Mouse (Mus musculus) T-helper 17 cell (primary cell): ENCODE measurements around the gene Helz.

Experiments used
- in situ Hi-C, 2 experiments: fragments of 300-600 bp; cut with MboI, MseI; formaldehyde crosslinking; loops; 1 replicate in 1 of 2; 2 replicates in 1 of 2; pipeline ENCODE4 v1.15.1; 2025; ENCODE audit warnings: high pct_unique_total_duplicates in 2 of 2

Gene Helz

GRCm38 (mm10) chr11:107605694-107606093, 58.0 kb downstream of the Helz start:
- in situ Hi-C loops = no loop called here

GRCm38 (mm10) chr11:107613906-107614305, 66.2 kb downstream of the Helz start:
- in situ Hi-C loops = no loop called here

GRCm38 (mm10) chr11:107615696-107616095, 68.0 kb downstream of the Helz start:
- in situ Hi-C loops = no loop called here

GRCm38 (mm10) chr11:107617976-107618375, 70.2 kb downstream of the Helz start:
- in situ Hi-C loops = no loop called here

GRCm38 (mm10) chr11:107624661-107625060, 76.9 kb downstream of the Helz start:
- in situ Hi-C loops = loop anchor here in 1 of 2 experiments (5.0 kb wide), 1 partner anchor 228 kb away; no protein-coding TSS in a partner anchor

GRCm38 (mm10) chr11:107625746-107626145, 78.0 kb downstream of the Helz start:
- in situ Hi-C loops = loop anchor here in 1 of 2 experiments (5.0 kb wide), 1 partner anchor 227 kb away; no protein-coding TSS in a partner anchor

- in situ Hi-C loops = loop anchor here in 1 of 2 experiments (5.0 kb wide), 1 partner anchor 223 kb away; no protein-coding TSS in a partner anchor
Measured at GRCm38 (mm10) chr11:107629504-107629903, 81.8 kb downstream of the Helz start.

GRCm38 (mm10) chr11:107629951-107630350, 82.2 kb downstream of the Helz start:
- in situ Hi-C loops = loop anchor here in 1 of 2 experiments (5.0 kb wide), 1 partner anchor 222 kb away; no protein-coding TSS in a partner anchor

- in situ Hi-C loops = no loop called here
Measured at GRCm38 (mm10) chr11:107631124-107631523, 83.4 kb downstream of the Helz start.

GRCm38 (mm10) chr11:107633563-107634146, 85.9 kb downstream of the Helz start:
- in situ Hi-C loops = no loop called here

GRCm38 (mm10) chr11:107638137-107638536, 90.4 kb downstream of the Helz start:
- in situ Hi-C loops = no loop called here

GRCm38 (mm10) chr11:107639657-107640056, 91.9 kb downstream of the Helz start:
- in situ Hi-C loops = loop anchor here in 1 of 2 experiments (10.0 kb wide), 1 partner anchor 835 kb away; no protein-coding TSS in a partner anchor

GRCm38 (mm10) chr11:107644461-107644860, 96.7 kb downstream of the Helz start:
- in situ Hi-C loops = loop anchor here in 1 of 2 experiments (10.0 kb wide), 1 partner anchor 840 kb away; no protein-coding TSS in a partner anchor

GRCm38 (mm10) chr11:107647330-107647729, 99.6 kb downstream of the Helz start:
- in situ Hi-C loops = loop anchor here in 1 of 2 experiments (10.0 kb wide), 1 partner anchor 843 kb away; no protein-coding TSS in a partner anchor

GRCm38 (mm10) chr11:107648668-107649067, 100.9 kb downstream of the Helz start:
- in situ Hi-C loops = loop anchor here in 1 of 2 experiments (10.0 kb wide), 1 partner anchor 844 kb away; no protein-coding TSS in a partner anchor

- in situ Hi-C loops = loop anchor here in 1 of 2 experiments (10.0 kb wide), 1 partner anchor 845 kb away; no protein-coding TSS in a partner anchor
Measured at GRCm38 (mm10) chr11:107649458-107649857, 101.7 kb downstream of the Helz start.

GRCm38 (mm10) chr11:107650422-107651051, 102.8 kb downstream of the Helz start:
- in situ Hi-C loops = no loop called here

GRCm38 (mm10) chr11:107651391-107651790, 103.7 kb downstream of the Helz start:
- in situ Hi-C loops = no loop called here

- in situ Hi-C loops = no loop called here
Measured at GRCm38 (mm10) chr11:107652137-107652536, 104.4 kb downstream of the Helz start.

GRCm38 (mm10) chr11:107655538-107655937, 107.8 kb downstream of the Helz start:
- in situ Hi-C loops = no loop called here

GRCm38 (mm10) chr11:107657117-107657516, 109.4 kb downstream of the Helz start:
- in situ Hi-C loops = no loop called here

- in situ Hi-C loops = no loop called here
Measured at GRCm38 (mm10) chr11:107660452-107660851, 112.7 kb downstream of the Helz start.
